Mouse (Mus musculus): ENCODE data around the gene Dmc1.

Dmc1 gene

DNA sequence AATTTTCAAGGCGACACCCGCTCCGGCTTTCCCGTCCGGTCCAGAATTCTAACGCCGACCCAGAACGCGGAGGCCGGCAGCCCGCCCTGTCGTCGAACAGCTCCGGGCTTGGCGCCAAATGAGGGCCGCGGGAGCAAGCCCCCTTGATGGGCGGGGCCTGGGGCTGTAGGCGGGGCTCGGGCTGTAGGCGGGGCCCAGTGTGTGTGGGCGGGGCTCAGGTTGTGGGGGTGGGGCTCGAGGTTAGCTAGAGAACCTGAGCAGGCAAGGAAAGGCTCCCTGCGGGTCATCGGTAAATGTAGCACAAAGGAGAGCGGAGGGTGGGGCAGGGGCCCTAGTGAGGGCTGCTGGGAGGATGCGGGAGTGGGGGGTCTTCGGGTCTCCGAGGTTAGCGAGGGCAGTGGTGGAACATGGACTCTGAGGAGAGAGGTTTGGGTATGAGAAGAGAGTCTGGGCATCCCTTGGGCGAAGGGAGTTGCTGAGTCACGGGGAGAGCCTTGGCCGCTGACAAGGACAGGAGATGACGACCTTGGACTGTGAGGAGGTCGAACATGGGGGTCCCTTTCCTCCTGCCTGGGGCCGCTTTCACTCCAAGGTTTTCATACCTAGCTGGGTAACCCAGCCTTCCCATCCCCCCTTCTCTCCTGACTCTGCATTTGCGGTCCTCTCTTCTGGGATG, at the start of gene Dmc1:
Gene Dmc1, minus strand, starts transcription at position 120 of the 676 bp plus-strand sequence.
- DNase-seq (ENCODE audit: low spot score) = peak; percentile 29

DNA sequence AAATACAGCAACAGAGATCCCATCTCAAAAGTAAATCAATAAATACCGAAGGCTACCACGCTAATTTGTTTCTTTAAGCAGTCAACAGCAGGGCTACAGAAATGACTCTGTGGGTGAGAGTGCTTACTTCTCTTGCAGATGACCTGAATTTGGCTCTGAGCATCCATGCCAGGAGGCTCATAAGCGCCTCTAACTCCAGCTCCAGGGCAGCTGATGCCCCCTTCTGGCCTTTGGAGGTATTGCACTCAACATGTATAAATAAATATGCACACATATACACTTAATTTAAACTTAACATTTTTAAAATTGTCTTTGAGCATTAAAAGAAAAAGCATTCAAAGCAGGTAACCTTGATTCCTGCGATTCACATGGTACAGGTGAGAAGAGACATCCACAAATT, 46.6 kb upstream of the Dmc1 start:
- peak; percentile 19 for DNase-seq (ENCODE audit: low spot score)

DNA sequence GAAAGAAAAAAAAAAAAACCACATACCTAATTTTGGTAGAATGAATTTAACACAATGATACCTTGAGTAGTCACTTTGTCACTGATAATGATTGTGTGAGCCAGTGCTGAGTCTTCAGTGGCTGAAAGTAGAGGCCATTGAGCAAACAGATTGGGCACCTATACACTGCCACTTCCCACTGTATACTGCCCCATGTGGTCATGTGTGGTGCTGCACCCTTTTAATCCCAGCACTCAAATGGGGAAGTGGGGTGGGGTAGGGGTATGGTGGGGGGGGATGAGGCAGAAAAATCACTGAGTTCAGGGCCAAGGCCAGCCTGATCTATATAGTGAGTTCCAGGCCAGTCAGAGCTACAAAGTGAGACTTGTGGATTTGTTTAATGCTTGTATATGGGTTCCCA, 45.7 kb upstream of the Dmc1 start:
- peak; percentile 51 for DNase-seq (ENCODE audit: low spot score)

DNA sequence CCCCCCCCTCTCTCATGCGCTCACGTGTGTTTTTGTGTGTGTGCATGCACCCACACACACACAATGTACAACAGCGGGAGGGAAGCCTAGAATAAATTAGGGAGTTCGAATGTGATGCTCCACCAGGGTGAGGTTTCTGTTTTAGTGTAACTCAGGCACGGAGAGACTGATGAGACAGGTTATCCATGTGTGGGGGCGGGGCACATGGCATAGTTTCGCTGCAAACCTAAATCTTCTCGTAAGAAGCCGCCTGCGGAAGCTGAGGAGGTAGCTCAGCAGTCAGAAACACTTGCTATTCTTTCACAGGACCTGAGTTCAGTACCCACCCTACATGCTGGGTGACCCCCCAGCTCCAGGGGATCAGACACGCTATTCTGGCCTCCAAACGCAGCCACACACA, 43.2 kb upstream of the Dmc1 start:
- no peak for DNase-seq (ENCODE audit: low spot score)

DNA sequence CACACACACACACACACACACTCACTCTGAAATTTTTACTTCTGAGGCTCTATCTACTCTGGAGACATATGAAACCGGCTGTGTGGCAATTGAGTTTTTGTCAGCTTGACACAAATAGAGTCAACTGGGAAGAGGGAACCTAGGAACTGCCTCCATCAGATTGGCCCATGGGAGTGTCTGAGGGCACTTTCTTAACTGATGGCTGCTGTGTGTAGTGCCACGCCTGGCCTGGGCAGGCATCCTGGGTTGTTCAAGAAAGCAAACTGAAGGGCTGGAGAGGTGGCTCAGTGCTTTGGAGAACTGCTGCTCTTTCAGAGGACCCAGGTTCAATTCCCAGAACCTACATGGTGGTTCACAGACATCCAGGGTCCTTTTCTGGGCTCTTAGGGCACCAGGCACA, 40.6 kb upstream of the Dmc1 start:
- DNase-seq (ENCODE audit: low spot score) = no peak

DNA sequence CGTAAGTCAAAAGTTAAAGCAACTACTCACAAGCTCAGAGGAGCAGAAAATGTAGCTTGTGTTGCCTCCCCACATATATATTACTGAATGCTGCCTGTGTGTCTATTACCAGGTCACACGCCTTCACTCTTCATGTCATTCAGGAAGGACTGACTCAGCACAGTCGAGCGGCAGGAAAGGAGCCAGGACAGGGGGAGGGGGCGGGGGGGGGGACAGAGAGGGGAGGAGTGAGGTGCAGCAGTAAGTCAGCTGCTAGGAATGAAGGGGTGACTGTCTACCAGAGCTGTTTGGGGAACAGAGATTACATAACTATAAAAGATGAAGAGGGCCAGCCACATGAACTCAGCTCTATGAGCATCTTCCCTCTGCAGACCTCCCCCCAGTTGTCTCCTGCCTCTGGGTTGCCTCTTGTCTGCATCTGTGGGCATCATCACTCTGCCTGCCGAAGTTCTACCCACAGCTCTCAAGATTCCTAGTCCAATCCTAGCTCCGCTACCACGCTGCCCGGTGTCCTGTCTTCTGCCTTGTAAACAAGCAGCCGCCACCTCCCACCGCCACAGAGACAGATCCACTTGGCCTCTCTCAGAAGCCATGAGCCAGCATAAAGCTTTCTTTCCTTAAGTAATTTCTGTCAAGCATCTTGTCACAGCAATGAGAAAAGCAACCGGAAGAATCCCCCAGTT, 36.4 kb upstream of the Dmc1 start:
- no peak for DNase-seq (ENCODE audit: low spot score)

DNA sequence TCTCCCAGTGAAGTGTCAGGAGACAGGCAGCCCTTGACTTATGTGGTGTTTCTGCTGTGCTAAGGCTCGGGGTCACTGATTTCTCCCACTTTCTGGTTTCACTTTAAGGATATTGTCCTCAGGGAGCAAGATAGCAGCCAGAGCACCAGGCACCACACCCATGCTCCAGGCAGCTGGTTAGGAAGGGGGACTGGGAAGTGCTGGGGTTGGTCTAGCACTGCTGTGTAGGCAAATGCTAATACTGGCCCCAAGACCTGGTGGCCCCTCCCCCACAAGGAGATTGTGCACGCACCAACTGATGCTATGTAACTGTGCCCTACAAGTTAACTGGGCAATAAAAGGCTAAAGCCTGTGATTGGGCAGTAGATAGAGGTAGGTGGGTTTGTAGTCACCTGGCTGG, 25.6 kb upstream of the Dmc1 start:
- no peak for DNase-seq (ENCODE audit: low spot score)

DNA sequence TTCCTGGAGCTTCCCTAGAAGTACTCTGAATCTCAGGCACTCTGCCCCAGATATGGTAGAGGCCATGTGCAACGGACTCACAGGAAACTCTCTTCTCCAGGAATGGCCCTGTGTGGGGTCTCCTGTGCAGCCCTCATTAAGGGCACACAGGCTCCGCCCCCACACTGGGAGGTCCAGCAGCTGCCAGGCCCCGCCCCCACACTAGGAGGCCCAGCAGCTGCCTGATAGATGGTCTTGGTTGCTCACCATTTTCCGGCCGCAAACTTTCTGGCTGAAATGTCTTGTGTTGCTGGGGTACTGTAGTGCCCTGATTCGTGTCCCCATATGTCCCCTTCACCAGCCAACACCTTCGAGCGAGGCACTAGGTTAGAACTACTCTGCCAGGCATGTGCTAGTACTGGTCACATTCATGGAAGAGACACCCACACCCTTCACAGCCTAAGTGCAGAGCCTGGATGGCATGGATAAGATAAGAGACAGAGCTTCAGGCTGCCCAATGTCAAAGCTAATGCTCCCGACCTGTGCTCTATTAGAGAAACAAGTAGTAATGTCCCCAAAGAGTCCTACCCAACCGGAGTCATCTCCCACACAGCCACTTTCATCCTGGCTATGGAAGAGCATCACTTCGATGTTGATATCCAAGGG, 15.0 kb upstream of the Dmc1 start:
- DNase-seq (ENCODE audit: low spot score) = no peak

DNA sequence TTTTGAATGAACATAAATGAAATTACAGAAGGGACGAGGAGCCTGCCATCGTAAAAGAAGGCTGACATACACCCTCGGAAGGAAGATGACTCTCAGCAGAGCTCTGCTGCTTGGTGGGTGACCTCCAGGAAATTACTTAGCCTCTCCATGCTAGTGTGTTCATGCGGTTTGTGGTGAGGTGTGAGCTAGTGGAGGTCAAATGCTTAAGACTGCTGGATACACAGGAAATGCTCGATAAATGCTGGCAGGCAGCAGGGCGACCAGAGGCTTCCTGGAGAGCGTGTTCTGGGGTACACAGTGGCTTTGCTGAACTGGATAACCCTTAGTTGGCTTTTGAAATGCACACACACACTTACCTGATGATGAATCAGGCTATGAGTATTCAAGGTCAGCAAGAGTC, 13.5 kb upstream of the Dmc1 start:
- no peak for DNase-seq (ENCODE audit: low spot score)

DNA sequence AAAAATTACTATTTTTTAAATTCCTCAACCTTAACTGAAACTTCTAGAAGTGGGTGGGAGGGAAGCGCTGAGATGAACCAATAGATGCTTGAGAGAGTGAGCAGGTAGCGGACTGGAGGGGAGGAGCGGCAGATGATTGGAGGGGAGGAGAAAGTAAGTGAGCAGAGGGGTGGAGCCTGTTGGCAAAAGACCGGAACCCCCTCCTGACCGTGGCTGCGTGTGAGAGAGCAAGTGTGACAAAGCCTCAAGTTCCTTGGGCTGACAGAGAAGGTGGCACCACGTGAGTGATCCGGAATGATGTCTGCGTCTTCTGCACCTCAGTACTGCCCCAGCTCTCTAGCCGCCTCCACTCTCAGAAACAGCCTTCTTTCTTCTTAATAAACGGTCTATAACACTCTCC, 12.2 kb upstream of the Dmc1 start:
- no peak for DNase-seq (ENCODE audit: low spot score)

DNA sequence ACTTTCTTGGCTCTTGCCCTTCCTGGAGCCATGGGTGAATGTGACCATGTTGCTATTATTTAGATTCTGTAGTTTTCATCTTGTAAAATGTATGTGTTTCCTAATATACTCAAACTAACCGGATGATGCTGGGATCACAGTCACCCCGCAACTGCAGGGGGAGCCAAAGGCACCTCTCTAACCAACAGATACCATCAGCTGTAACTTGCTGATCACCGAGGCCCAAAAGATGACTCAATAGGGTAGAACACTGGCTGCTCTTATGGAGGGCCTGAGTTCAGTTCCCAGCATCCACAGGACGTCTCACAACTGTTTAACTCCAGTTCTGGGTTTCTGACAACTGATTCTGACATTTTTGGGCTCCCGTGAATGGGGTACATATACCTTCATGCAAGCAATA, 11.8 kb upstream of the Dmc1 start:
- no peak for DNase-seq (ENCODE audit: low spot score)

DNA sequence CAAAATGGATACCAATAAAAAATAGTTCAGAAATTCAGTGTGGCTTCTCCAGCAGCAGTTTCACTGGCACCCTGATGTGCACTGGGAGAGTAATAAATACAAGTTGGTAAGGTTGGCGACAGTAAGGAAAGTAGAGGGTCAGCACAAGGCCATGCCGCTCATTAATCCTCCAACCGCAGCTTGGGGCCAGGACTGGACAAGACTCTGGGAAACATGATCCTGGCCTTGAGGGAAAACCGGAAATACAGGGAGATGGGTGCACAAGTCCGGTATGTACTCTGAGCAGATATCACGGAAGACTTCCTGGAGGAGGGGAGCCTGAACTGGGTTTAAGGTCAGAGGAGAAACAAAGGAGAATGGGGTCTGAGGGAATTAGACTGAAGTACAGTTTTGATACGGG, 10.6 kb upstream of the Dmc1 start:
- no peak for DNase-seq (ENCODE audit: low spot score)

DNA sequence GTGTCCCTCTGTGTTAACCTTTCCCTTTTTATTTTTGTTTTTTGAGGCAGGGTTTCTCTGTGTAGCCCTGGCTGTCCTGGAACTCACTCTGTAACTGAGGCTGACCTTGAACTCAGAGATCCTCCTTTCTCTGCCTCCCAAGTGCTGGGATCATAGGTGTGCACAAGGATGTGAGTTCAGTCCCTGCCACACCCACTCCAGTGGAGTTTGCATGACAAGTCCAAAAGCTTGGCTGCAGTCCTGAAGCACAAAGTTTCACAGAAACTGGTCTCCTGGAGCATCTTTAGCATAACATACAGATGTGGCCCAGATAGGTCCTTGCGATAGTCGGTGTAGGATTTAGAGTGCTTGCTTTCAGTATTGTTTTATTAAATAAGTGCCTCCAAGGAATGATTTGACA, 4.3 kb upstream of the Dmc1 start:
- no peak for DNase-seq (ENCODE audit: low spot score)

DNA sequence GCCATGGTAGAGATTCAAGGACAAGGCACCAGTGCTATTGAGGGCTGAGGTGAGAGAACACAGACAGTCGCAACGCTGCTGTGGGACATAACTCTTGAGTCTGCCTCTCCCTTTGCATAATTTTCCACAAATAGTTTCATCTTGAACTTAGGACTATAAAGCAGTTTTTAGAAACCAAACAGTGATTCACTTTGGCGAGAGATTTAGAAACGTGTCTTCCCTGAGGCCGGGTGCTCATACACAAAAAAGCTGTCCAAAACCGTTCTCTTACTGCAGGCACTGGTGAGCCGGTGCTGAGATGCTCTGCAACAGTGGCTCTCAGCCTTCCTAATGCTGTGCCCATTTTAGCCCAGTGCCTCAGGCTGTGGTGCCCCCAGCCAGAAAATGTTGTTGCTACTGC, 3.3 kb upstream of the Dmc1 start:
- no peak for DNase-seq (ENCODE audit: low spot score)

DNA sequence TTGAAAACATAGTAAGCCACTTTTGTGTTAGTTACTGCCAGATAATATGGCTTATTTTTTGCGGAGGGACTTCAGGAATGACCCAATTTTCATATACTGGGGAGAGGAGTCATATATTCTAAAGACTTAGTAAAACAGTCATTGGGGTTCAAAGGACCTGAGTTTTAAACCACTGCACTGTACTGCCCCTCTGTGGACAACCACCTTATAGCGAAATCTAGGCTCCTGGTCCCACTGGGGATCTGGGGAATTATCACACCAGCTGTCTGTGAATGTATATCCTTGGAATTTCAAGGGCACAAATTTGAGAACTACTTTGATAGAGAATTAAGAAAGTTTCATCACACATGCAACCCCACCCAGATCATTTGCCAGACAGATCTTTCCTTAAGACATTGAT, 2.8 kb upstream of the Dmc1 start:
- DNase-seq (ENCODE audit: low spot score) = no peak

DNA sequence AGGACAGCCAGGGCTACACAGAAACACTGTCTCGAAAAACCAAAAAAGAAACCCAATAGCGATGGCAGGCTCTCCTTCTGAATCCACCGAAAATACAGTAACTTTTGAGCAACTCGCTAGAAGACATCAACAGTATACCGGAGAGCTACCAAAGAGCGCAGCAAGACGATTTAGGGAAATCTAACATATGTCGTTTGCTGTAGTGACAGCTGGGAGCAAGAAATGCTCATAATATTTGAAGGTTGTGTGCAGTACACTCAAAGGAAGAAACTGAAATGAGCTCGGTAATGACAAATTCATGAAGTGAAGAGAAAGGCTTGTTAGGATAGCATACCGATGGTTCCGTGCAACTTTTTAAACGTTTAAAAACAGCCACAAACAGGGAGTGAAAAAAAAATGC, 1.3 kb upstream of the Dmc1 start:
- DNase-seq (ENCODE audit: low spot score) = no peak

DNA sequence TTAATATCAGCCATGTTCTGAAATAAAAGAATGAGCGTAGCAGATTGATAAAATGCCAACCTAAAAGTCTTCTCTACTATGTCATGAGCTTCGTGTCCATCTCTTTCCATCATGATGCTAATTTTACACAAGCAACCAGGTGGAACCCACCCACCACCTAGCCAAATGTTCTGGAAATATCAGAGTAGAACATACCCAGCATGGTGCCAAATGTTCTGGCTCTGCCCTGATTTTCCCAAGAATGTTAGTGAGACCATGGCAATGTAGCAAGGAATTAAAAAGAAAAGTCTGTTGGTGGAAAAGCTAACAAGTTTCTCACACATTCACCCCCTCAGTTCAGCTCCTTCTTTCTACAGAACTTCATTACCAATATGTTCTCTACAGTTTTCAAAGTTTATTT, 4.7 kb downstream of the Dmc1 start:
- no peak for DNase-seq (ENCODE audit: low spot score)

DNA sequence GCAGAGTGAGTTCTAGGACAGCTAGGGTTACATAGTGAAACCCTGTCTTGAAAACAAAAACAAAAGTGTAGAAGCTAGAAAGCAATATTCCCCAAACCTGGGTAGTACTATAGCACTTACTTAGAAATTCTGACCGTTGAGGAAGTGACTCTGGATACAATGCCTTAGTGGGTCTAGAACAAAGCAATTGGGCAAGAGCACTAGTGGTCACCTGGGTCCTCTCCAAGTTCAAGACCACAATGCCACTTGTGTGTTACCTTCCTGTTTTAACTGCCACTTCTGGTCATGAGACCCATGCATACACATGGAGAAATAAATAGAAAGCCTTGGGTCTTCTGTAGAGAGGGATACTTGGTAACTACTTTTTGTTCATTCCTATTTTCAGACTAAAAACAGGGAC, 6.2 kb downstream of the Dmc1 start:
- no peak for DNase-seq (ENCODE audit: low spot score)

DNA sequence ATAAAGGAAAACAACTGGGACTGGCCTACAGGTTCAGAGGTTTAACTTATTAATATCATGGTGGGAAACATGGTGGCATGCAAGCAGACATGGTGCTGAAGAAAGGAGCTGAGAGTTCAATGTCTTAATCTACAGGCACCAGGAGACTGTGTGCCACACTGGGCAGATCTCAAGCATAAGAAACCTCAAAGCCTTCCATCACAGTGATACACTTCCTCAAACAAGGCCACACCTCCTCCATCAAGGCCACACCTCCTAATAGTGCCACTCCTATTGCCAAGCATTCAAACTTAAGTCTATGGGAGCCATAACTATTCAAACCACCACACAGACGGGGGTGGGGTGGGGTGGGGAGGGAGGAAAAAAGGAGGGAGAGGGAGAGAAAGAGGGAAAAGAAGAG, 23.3 kb downstream of the Dmc1 start:
- DNase-seq (ENCODE audit: low spot score) = no peak

DNA sequence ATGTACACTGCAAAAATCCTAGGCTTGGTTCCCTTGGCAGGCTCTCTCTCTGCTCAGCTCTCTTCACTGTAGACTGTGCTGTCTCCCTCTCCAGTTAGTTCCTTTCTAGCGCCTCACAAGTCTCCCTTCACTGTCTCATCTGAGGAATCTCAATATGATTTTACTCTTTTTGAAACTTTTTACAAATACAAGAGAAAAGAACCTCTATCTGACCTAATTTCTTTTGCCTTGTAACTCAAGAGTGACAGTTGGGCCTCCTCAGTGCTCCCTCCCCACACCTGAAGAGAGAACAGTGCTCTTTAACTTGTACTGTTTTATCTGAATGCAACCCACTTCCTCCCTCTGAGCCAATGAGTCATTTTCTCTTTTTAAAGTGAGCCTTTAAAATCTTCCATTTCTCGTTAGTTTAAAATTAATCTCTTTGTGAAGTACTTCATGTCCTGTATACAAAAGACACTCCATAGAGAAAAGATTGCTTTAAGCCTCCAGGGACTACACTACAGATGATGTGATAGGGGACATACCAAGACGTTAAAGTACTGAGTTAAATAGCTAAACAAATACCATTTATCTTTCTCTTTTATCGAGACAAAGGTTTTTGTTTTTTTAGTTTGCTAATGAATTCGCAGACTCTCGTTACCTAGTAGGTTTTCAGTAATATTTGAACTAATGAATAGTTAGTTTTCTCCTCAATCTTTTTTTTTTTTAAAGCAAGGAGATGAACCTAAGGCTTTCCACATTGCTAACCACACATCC, 27.1 kb downstream of the Dmc1 start:
- peak; percentile 20 for DNase-seq (ENCODE audit: low spot score)

DNA sequence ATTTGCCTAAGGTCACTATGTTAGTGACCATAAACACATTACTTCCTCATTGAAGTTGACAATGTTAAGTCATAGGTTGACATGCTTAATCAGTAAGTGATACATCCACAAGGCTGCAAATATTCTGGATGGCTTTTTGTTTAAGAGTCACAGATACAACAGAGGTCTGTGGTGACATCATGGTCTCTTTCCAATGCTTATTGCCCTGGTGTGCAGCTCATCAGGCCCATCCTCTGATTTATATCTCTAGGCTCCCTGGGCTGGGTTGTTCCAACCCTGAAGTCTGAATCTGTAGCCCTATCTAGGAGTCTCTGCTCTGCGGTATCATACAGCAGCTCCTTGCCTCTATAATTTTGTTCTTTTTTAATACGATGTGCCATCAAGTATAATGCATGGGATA, 28.0 kb downstream of the Dmc1 start:
- no peak for DNase-seq (ENCODE audit: low spot score)

DNA sequence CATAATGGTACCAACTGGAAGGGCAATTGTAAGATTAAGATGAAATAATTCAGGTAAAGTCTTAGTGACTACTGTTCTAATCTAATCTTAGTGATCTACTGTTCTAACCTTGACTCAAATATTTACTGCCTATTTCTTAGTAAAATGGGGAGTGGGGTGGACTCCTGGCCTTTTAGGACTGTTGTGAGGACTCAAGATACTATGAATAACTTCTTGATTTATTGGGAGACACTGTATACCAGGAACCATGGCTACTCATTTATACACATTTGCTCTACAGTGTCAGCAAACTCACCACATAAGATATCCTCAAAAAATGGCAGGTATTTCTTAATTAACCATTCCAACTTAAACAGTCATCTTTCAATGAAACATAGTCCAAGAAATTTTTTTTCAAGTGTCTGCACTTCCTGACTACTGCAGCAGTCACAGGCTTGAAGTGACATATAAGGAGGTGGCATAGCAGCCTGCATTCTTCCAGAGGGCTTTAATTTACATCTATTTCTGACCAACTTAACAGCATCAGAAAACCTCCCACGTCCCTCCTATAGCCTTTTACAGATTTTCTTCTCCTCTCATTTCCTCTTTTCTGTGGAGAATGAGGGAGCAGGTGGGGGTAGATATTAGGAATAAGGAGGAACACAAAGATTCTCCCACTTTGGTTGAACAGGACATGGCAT, 29.2 kb downstream of the Dmc1 start:
- DNase-seq (ENCODE audit: low spot score) = no peak

Measured in T-cell, adult 2 months (primary cell).